Mouse (Mus musculus) liver, adult (tissue): Measurements from ENCODE around the gene Gp1ba.
A peak's percentile ranks its signal among the peaks of the same experiment; 100 is the strongest.

Source experiments
- GATA4 ChIP-seq: IDR thresholded peaks from 2 replicates; pipeline ENCODE4 v1.6.1; 2014; ENCODE audit warnings: mild to moderate bottlenecking, low read length; ENCODE audit not compliant: insufficient replicate concordance

Gene Gp1ba

DNA sequence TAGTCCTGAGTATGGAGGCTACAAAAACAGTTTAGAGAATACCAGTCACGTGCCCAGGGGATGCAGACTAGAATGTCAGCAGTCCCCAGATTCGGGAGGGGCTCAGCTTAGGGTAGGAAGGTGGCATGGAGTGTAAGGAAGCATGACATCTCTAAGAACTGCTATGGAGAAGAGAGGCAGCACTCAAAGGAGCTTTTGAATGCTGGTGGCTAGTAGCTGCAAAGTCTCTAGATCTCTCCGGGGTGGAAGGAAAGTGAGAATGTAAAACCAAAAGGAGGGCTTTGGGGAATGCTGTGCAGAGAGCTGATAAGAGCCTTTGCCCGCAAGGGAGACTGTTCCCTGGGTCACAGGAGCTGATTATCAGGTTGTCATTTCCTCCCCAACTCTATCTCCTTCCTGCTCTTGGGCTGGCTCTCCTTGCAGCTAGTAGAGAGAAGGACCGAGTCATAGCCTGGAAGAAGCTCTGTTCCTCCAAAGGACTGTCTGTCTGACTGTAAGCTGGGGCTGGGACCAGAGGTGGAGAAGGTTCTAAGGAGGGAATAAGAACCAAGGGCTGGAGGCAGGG lies at the start of gene Gp1ba:
Gene Gp1ba (plus strand): TSS at position 409 of the 565 bp plus-strand sequence.
- TF ChIP-seq GATA4, result peak; percentile 79; the same call in 1 of the 2 replicates

DNA sequence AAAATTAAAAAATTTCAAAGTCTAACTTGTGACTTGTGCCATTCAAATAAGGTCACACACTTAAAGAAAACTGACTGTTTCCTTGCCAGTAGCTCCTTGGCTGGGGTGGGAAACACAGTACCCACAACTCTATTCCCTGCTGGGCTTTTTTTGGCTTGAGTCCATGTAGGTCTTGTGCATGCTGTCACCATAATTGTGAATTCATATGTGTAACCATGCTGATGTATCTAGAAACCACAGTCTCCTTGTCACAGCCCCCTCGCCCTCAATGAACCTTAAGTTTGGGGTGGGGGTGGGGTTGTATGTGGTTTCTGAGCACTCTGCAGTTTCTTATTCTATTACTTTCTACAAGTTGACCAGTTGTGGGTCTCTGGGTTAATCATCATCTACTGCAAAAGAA lies 47.2 kb upstream of the Gp1ba start:
- TF ChIP-seq GATA4, result no peak

GRCm38 (mm10) chr11:70594253-70594989 lies 44.5 kb upstream of the Gp1ba start:
- TF ChIP-seq GATA4, result peak; percentile 9; the same call in 1 of the 2 replicates

GRCm38 (mm10) chr11:70595638-70596037 lies 43.3 kb upstream of the Gp1ba start:
- TF ChIP-seq GATA4, result no peak; the same call in 1 of the 2 replicates

DNA sequence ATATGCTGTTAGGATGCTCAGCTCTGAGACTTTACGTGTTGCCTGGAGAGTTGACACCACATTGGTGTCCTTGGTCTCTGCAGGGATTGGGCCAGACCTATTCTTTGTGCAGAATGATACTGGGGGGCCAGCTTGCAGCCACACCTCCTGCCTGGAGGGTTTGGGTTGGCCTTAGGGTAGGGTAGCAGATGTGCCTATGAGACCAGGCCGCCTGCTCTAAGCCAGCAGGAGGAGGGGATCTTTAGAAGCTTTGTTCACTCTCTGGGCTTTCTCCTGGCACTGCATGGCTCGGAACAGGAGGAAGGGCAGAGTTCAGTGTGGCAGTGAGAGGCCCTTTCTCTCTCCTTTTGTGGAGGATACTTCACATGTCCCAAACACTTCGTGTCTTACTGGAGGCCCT lies 42.8 kb upstream of the Gp1ba start:
- TF ChIP-seq GATA4, result no peak

DNA sequence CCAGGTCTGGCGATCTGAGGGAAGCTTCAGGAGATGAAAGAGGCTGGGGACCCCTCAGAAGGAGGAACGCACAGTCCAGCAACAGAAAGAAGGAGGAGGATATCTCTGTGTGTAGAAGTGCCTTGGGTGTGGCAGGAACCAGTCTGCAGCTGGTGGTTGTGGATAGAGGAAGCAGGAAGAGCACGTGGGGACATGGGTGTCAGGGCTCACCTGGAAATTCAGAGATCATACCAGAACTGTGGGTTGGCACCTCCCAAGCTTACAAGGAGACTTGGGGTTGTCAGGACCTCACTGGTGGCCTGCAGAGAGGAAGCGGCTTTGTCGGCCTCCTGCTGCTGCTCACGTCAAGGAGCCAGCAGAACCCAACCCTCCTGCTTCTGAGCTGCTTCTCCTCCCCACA lies 41.6 kb upstream of the Gp1ba start:
- no peak for TF ChIP-seq GATA4

DNA sequence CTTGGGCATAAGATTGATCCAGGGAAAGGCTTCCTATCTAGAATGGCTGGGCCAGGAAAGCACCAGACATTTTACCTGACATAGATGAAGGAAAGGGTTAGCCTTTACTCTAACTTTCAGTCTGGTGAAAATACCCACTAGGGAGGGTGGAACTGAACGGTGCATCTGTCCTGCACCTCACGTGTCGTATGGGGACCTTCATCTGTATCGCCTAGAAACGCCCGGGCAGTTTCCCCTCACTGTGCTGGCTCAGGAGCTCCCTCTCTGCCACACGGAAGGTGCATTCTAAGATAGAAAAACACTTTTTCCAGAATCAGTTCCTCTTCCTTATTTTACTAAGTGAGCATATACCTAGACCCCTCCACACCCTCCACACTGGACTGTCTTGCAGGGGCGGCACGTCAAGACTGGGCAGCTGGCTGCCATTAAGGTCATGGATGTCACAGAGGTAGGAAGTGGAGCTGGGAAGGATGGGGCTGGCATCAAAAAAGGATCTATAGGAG lies 40.4 kb upstream of the Gp1ba start:
- no peak for TF ChIP-seq GATA4

- no peak for TF ChIP-seq GATA4
Observed at GRCm38 (mm10) chr11:70605024-70605566, 33.8 kb upstream of the Gp1ba start.

DNA sequence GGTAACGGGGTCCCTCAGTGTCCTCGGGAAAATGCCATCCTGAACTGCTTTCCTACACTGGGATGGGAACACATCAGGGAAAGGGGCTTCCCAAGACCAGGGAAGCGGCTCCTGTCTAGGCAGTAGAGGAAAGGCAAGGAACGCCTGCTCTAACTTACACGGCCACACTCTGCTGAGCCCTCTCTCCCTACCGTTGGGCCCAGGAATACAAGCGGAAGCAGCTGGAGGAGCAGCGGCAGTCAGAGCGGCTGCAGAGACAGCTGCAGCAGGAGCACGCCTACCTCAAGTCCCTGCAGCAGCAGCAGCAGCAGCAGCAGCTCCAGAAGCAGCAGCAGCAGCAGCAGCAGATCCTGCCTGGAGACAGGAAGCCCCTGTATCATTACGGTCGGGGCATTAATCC lies 32.2 kb upstream of the Gp1ba start:
- TF ChIP-seq GATA4, result no peak

DNA sequence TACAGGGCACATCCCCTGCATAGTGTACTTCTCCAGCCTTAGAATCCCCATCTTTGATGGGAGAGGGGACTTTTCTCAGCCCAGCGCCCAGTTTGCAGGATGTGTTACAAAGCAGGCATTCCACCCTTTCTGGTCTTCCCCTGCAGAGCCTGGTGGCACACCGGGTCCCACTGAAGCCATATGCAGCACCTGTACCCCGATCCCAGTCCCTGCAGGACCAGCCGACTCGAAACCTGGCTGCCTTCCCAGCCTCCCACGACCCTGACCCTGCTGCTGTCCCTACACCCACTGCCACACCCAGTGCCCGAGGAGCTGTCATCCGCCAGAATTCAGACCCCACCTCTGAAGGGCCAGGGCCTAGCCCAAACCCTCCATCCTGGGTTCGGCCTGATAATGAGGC lies 31.3 kb upstream of the Gp1ba start:
- TF ChIP-seq GATA4, result no peak

DNA sequence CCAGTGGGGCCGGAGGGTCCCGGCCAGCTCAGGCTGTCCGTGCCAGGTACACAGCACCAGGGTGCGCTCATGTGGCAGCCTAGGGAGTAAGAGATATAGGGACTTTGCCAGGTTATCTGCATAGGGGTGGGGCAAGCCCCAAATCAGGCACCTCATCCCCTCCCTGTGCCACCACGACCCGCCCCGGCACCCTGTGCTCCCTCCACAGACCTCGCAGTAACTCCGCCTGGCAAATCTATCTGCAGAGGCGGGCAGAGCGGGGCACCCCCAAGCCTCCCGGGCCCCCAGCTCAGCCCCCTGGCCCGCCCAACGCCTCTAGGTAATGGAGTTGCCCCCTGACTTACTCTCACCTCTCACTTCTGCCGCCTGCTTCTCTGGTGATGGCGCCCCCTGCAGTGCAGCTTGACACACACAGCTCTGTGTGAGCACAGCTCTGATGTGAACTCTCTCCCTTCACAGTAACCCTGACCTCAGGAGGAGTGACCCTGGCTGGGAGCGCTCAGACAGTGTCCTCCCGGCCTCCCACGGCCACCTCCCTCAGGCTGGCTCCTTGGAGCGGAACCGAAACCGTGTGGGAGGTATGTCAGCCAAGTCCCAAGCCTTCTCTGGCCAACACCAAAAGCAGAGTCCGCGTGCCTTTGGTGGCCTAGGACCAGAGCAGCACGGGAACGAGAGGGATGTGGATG lies 30.4 kb upstream of the Gp1ba start:
- no peak for TF ChIP-seq GATA4

GRCm38 (mm10) chr11:70610752-70611151 lies 28.2 kb upstream of the Gp1ba start:
- TF ChIP-seq GATA4, result no peak

GRCm38 (mm10) chr11:70612505-70612904 lies 26.4 kb upstream of the Gp1ba start:
- TF ChIP-seq GATA4, result no peak

GRCm38 (mm10) chr11:70615074-70615473 lies 23.8 kb upstream of the Gp1ba start:
- TF ChIP-seq GATA4, result no peak

DNA sequence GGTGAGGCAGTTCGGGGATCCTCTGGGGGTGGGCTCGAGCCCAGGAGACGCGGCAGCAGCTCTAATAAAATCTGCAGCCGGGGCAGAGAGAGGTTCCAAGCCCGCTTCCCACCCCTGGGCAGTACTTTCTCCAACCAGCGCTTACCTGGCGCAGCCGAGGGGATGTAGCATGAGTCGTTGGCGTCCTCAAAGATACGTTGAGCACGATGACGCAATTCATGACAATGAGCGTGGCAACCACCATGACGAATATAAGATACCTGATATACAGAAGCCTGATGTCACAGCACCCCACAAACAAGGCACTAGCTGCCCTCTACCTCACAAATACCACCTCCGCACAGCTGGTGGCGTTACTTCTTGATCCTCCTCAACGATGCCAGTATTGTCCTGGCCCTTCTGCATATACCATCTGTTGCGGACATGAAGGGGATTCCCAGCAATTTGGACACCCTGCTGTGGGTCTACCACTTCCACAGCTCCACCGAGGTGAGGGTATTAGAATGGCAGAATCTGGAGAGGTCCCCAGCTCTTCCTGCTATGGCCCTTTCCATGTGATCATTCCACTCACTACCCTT lies 23.3 kb upstream of the Gp1ba start, which contains the start of gene 4930544D05Rik:
Gene 4930544D05Rik (plus strand): TSS at position 333 of the 578 bp plus-strand sequence.
- no peak for TF ChIP-seq GATA4
